Mouse (Mus musculus) cerebellum, adult 9-10 months (tissue): ENCODE measurements at regions not wholly inside any gene's neighbourhood (a gene's known extent, or its start where the extent isn't known, plus 50 kb on each side); places are given as distances from the start of the nearest gene placed in this dataset.

Experiments
- DNase-seq: peaks from one replicate; pipeline ENCODE4 v3.0.0; 2022

DNA sequence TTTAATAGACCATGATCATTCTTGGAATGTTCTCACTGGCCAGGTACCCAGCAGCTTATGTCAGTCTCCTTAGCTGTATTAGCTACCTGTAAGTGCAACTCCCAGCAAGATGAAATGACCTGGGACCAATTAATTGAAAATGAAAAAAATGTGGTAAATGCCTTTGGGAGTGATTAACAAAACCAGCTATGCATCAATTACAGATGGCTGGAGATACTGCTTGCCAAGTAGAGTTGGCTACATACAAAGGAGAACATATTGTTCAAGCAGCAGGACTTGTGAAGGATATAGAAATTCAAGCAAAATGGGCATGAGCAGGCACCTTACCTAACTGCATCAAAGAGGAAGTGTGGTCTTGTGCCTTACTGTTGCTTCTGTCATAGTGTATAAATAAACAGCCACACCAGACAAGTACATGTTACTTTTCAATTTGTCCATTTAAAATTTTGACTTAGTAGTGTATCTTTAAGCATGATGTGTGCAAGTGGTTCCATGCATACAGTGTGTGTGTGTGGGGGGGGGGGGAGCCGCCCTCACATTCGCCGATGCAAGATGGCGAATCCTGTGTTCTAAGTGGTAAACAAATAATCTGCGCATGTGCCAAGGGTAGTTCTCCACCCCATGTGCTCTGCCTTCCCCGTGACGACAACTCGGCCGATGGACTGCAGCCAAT lies 307.0 kb downstream of the Pcdh17 start:
- DNase-seq, result peak; percentile 30

DNA sequence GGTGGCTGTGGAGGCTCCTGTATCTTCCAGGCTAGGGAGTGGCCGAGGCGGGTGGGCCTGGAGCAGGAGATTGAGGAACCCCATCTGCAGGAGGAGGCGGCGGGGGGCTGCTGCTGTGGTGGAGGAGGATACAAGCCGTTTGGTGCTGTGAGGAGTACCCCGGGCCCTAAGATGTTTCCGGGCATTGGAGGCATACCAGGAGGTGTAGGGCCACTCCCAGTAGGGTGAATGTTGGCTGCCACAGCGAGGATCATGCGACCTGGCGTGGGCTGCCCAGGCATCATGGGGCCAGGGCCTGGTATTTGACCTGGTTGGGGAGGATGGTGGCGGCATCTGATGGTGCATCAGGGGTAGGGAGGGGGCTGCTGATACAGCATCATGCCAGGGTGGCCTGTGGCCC lies 314.2 kb downstream of the Pcdh17 start:
- no peak for DNase-seq

DNA sequence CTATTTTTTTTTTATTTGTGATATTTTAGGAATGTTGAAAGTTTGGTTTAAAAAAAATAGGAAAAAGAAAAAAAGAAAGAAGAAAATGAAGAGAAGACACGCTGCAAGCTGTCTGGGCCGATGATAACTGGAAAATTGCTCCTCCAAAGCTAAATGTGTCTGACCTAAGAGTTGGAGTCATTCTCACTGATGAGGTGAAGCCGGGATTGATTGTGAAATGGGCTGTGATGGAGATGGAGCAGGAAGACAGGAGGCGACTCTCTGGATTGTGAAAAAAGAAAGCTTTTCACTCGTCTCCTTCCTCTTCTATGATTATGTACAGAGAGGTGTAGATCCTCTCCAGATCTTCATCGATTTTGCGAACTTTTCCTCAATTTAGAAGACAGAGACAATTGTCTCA lies 349.8 kb downstream of the Pcdh17 start:
- no peak for DNase-seq

DNA sequence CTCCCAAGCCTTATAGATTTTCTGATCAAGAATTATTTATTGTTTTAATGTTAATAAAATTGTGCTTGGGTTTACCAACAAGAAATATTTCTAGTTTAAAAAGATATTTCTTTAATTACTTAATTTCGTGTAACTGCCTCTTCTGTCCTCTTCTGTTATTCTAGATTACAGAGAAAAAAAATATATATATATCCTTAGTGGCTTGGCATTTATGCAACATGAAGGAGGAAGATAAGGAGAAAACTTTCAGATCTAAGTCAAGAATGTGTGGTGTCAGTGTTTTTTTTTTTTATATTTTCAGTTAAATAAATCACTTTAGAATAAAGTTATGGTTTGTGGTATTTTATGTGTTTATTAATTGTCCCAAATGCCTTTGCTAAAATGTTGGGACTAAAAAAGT lies 357.6 kb downstream of the Pcdh17 start:
- DNase-seq, result no peak

DNA sequence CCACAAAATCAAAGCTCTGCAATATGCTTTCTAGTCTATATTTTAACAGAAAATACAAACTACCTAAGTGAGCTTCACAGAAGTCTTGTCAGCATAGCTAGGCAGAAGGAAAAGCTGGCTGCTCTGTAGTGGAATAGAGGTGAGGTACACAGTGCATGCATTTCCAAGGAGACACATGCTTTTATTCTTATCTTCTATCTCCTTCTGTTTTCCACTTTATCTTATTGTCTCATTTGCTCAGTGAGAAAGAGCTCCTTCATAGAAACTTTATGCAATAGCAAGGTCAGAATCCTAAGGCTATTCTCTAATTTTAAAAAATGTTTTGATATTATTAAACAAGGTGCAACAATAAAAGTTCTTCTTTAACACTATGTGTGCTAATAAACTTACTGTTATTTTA lies 359.3 kb downstream of the Pcdh17 start:
- no peak for DNase-seq
